Mouse (Mus musculus) embryonic facial prominence, embryonic 10.5 days (tissue): ENCODE data around the gene Cpa2. TPM values are rescaled to one million over a fixed set of nuclear protein-coding genes. Genes with fewer than 3 reads are reported as not detected.

Experiments
- DNase-seq: peaks from one replicate; pipeline ENCODE4 v3.0.0-alpha.2; 2017; ENCODE audit warnings: low spot score
- H3K27ac ChIP-seq: fragments of 300-500 bp; sonication (generic); replicated peaks from 2 replicates; pipeline ENCODE4 v1.5.1; 2016; ENCODE audit warnings: mild to moderate bottlenecking
- H3K27me3 ChIP-seq: fragments of 300-500 bp; sonication (generic); replicated peaks from 2 replicates; pipeline ENCODE4 v1.6.1; 2016; ENCODE audit warnings: low read depth, mild to moderate bottlenecking; ENCODE audit not compliant: poor library complexity, severe bottlenecking
- H3K36me3 ChIP-seq: fragments of 300-500 bp; sonication (generic); replicated peaks from 2 replicates; pipeline ENCODE4 v1.6.1; 2016; ENCODE audit warnings: mild to moderate bottlenecking, moderate library complexity
- H3K4me1 ChIP-seq: fragments of 300-500 bp; sonication (generic); 2 replicates; pipeline ENCODE4 v1.6.1; 2016
- H3K4me3 ChIP-seq: fragments of 300-500 bp; sonication (generic); 2 replicates; pipeline ENCODE4 v1.5.1; 2016; ENCODE audit warnings: mild to moderate bottlenecking, moderate library complexity
- H3K9me3 ChIP-seq: fragments of 300-500 bp; sonication (generic); 2 replicates; pipeline ENCODE4 v1.6.1; 2016; ENCODE audit warnings: mild to moderate bottlenecking
- WGBS: fragments of 180-500 bp; shearing (Covaris S2); methylation state at CpG from one replicate; pipeline ENCODE4 v1.1.7; 2016; 5-methylcytosine and 5-hydroxymethylcytosine counted together
- polyA plus RNA-seq: library from polyadenylated mRNA; unstranded; fragments of >200 nt; fragmentation: Nextera tagmentation; extraction: Ambion mirVana; gene quantifications from 2 replicates; pipeline ENCODE4 v1.2.1, GENCODE M21; 2016

The Cpa2 gene
- 18.9 and 22.0 TPM in 2 replicates for polyA plus RNA-seq

- Histone ChIP-seq H3K27ac (peak within 1 kb of the TSS; percentile 87), H3K4me3 (no peak within 1 kb of the TSS), H3K36me3 (no peaks in the 10 kb centered on the region), H3K9me3 (no peaks in the 10 kb centered on the region), H3K4me1 (peaks cover 83% of the 10 kb centered on the region), H3K27me3 (no peaks in the 10 kb centered on the region)
- 61% methylated on average over 11 of the region's 11 CpGs for WGBS
- no peak for DNase-seq
Measured at GRCm38 (mm10) chr6:30541009-30541799, at the start of gene Cpa2. TSS of gene Cpa2 (plus strand) at chr6:30541582.

GRCm38 (mm10) chr6:30499049-30499448 is 42.3 kb upstream of the Cpa2 start:
- DNase-seq: no peak
- WGBS: 71% methylated on average over 3 of the region's 3 CpGs
- no peaks in the 10 kb centered on the region for H3K9me3 ChIP-seq
- H3K36me3 ChIP-seq: peaks cover 97% of the 10 kb centered on the region
- H3K27me3 ChIP-seq: no peaks in the 10 kb centered on the region
- no peak overlapping the region for H3K4me3 ChIP-seq
- peak overlapping the region; percentile 35; the same call in 1 of the 2 replicates for H3K27ac ChIP-seq
- peaks cover 11% of the 10 kb centered on the region; the same call in 1 of the 2 replicates for H3K4me1 ChIP-seq

- no peak for DNase-seq
- 8% methylated on average over 2 of the region's 2 CpGs for WGBS
- Histone ChIP-seq H3K9me3 (no peaks in the 10 kb centered on the region), H3K27ac (peak overlapping the region; percentile 98), H3K27me3 (no peaks in the 10 kb centered on the region), H3K4me3 (peak overlapping the region; percentile 67), H3K36me3 (peaks cover 39% of the 10 kb centered on the region), H3K4me1 (peaks cover 22% of the 10 kb centered on the region)
Measured at GRCm38 (mm10) chr6:30508824-30509223, 32.6 kb upstream of the Cpa2 start.

GRCm38 (mm10) chr6:30509265-30510239 is 31.8 kb upstream of the Cpa2 start, which contains the start of the genes Tmem209 and Ssmem1:
TSS of gene Tmem209 (minus strand) at chr6:30509783.
TSS of gene Ssmem1 (plus strand) at chr6:30509849.
- DNase-seq: peak; percentile 100
- Histone ChIP-seq H3K9me3 (no peaks in the 10 kb centered on the region), H3K27me3 (no peaks in the 10 kb centered on the region), H3K4me3 (peak within 1 kb of the TSS; percentile 67), H3K4me1 (peaks cover 29% of the 10 kb centered on the region), H3K27ac (peak within 1 kb of the TSS; percentile 98), H3K36me3 (peaks cover 34% of the 10 kb centered on the region)
- under 1% methylated on average over 37 of the region's 37 CpGs for WGBS

GRCm38 (mm10) chr6:30510291-30510690 is 31.1 kb upstream of the Cpa2 start:
- Histone ChIP-seq H3K9me3 (no peaks in the 10 kb centered on the region), H3K27me3 (no peaks in the 10 kb centered on the region), H3K36me3 (peaks cover 28% of the 10 kb centered on the region), H3K4me1 (peaks cover 36% of the 10 kb centered on the region), H3K4me3 (peak overlapping the region; percentile 67), H3K27ac (peak overlapping the region; percentile 98)
- DNase-seq: no peak
- 67% methylated on average over 5 of the region's 5 CpGs for WGBS

GRCm38 (mm10) chr6:30514242-30514641 is 27.1 kb upstream of the Cpa2 start:
- Histone ChIP-seq H3K27ac (peak overlapping the region; percentile 89), H3K27me3 (no peaks in the 10 kb centered on the region), H3K9me3 (no peaks in the 10 kb centered on the region), H3K4me1 (peaks cover 38% of the 10 kb centered on the region), H3K36me3 (no peaks in the 10 kb centered on the region), H3K4me3 (peak overlapping the region; percentile 21; the same call in 1 of the 2 replicates)
- 8% methylated on average over 9 of the region's 9 CpGs for WGBS
- peak; percentile 48 for DNase-seq

GRCm38 (mm10) chr6:30520400-30520799 is 21.0 kb upstream of the Cpa2 start:
- 65% methylated on average over 11 of the region's 11 CpGs for WGBS
- H3K9me3 ChIP-seq: no peaks in the 10 kb centered on the region
- no peak overlapping the region for H3K4me3 ChIP-seq
- H3K4me1 ChIP-seq: peaks cover 28% of the 10 kb centered on the region
- DNase-seq: no peak
- no peaks in the 10 kb centered on the region for H3K36me3 ChIP-seq
- H3K27ac ChIP-seq: peak overlapping the region; percentile 65
- H3K27me3 ChIP-seq: no peaks in the 10 kb centered on the region

GRCm38 (mm10) chr6:30525456-30526332 is 15.7 kb upstream of the Cpa2 start:
- Histone ChIP-seq H3K4me1 (peaks cover 65% of the 10 kb centered on the region), H3K27me3 (no peaks in the 10 kb centered on the region), H3K36me3 (no peaks in the 10 kb centered on the region), H3K9me3 (no peaks in the 10 kb centered on the region), H3K27ac (peak overlapping the region; percentile 90), H3K4me3 (no peak overlapping the region)
- 23% methylated on average over 7 of the region's 7 CpGs for WGBS
- DNase-seq: peak; percentile 68

GRCm38 (mm10) chr6:30526586-30527515 is 14.5 kb upstream of the Cpa2 start:
- Histone ChIP-seq H3K36me3 (no peaks in the 10 kb centered on the region), H3K27me3 (no peaks in the 10 kb centered on the region), H3K4me3 (peak overlapping the region; percentile 28), H3K9me3 (no peaks in the 10 kb centered on the region), H3K4me1 (peaks cover 65% of the 10 kb centered on the region), H3K27ac (peak overlapping the region; percentile 90)
- DNase-seq: peak; percentile 86
- WGBS: 6% methylated on average over 19 of the region's 19 CpGs

GRCm38 (mm10) chr6:30528800-30529199 is 12.6 kb upstream of the Cpa2 start:
- Histone ChIP-seq H3K4me1 (peaks cover 58% of the 10 kb centered on the region), H3K36me3 (no peaks in the 10 kb centered on the region), H3K27ac (peak overlapping the region; percentile 90), H3K27me3 (no peaks in the 10 kb centered on the region), H3K4me3 (no peak overlapping the region), H3K9me3 (no peaks in the 10 kb centered on the region)
- DNase-seq: no peak
- 67% methylated on average over 6 of the region's 6 CpGs for WGBS

- no peaks in the 10 kb centered on the region for H3K27me3 ChIP-seq
- DNase-seq: peak; percentile 60
- 35% methylated on average over 3 of the region's 3 CpGs for WGBS
- peaks cover 25% of the 10 kb centered on the region for H3K4me1 ChIP-seq
- no peaks in the 10 kb centered on the region for H3K9me3 ChIP-seq
- no peak overlapping the region; the same call in 1 of the 2 replicates for H3K27ac ChIP-seq
- H3K36me3 ChIP-seq: no peaks in the 10 kb centered on the region
- H3K4me3 ChIP-seq: no peak overlapping the region
Measured at GRCm38 (mm10) chr6:30535340-30535739, 6.0 kb upstream of the Cpa2 start.
